Mouse (Mus musculus) forebrain, embryonic 10.5 days (tissue): ENCODE data around the gene Cdh6. TPM values are rescaled to one million over a fixed set of nuclear protein-coding genes. Genes with fewer than 3 reads are reported as not detected.
A peak's percentile ranks its signal among the peaks of the same experiment; 100 is the strongest.

ENCODE experiments used
- DNase-seq: peaks from one replicate; pipeline ENCODE4 v3.0.0-alpha.2; 2017; ENCODE audit warnings: low spot score; ENCODE audit errors: extremely low spot score
- H3K27ac ChIP-seq: fragments of 300-500 bp; sonication (generic); 2 replicates; pipeline ENCODE4 v1.5.1; 2016; ENCODE audit warnings: mild to moderate bottlenecking
- H3K27me3 ChIP-seq: fragments of 300-500 bp; sonication (generic); 2 replicates; pipeline ENCODE4 v1.6.1; 2016; ENCODE audit warnings: mild to moderate bottlenecking; ENCODE audit not compliant: poor library complexity, severe bottlenecking
- H3K36me3 ChIP-seq: fragments of 300-500 bp; sonication (generic); replicated peaks from 2 replicates; pipeline ENCODE4 v1.6.1; 2016; ENCODE audit warnings: mild to moderate bottlenecking, moderate library complexity
- H3K4me1 ChIP-seq: fragments of 300-500 bp; sonication (generic); 2 replicates; pipeline ENCODE4 v1.6.1; 2016
- H3K4me3 ChIP-seq: fragments of 300-500 bp; sonication (generic); 2 replicates; pipeline ENCODE4 v1.5.1; 2016; ENCODE audit warnings: mild to moderate bottlenecking, moderate library complexity
- H3K9me3 ChIP-seq: fragments of 300-500 bp; sonication (generic); 2 replicates; pipeline ENCODE4 v1.6.1; 2016; ENCODE audit warnings: mild to moderate bottlenecking, moderate library complexity
- WGBS: fragments of 180-500 bp; shearing (Covaris S2); methylation state at CpG from one replicate; pipeline ENCODE4 v1.1.7; 2016; 5-methylcytosine and 5-hydroxymethylcytosine counted together
- polyA plus RNA-seq: library from polyadenylated mRNA; unstranded; fragments of >200 nt; fragmentation: Nextera tagmentation; extraction: Ambion mirVana; gene quantifications from 2 replicates; pipeline ENCODE4 v1.2.1, GENCODE M21; 2016

Gene Cdh6
- polyA plus RNA-seq, 1 experiment from 2014 or later, result 13.6 TPM

GRCm38 (mm10) chr15:13181430-13181829 is 8.0 kb upstream of the Cdh6 start:
- H3K4me1 ChIP-seq, result no peaks in the 10 kb centered on the region
- peaks cover 16% of the 10 kb centered on the region for H3K27me3 ChIP-seq
- H3K36me3 ChIP-seq, result no peaks in the 10 kb centered on the region
- no peak for DNase-seq
- no peak overlapping the region for H3K4me3 ChIP-seq
- H3K9me3 ChIP-seq, result no peaks in the 10 kb centered on the region
- WGBS, result 81% methylated on average over 8 of the region's 8 CpGs
- H3K27ac ChIP-seq, result no peak overlapping the region

GRCm38 (mm10) chr15:13181014-13181413 is 7.5 kb upstream of the Cdh6 start:
- Histone ChIP-seq H3K9me3 (no peaks in the 10 kb centered on the region), H3K27me3 (peaks cover 20% of the 10 kb centered on the region), H3K27ac (no peak overlapping the region), H3K36me3 (no peaks in the 10 kb centered on the region), H3K4me1 (peaks cover 2% of the 10 kb centered on the region), H3K4me3 (no peak overlapping the region)
- DNase-seq, result no peak
- 58% methylated on average over 4 of the region's 4 CpGs for WGBS

- H3K4me1 ChIP-seq, result peaks cover 36% of the 10 kb centered on the region
- peak; percentile 30 for DNase-seq
- WGBS, result 19% methylated on average over 9 of the region's 9 CpGs
- no peak overlapping the region for H3K4me3 ChIP-seq
- no peaks in the 10 kb centered on the region for H3K9me3 ChIP-seq
- peaks cover 42% of the 10 kb centered on the region for H3K27me3 ChIP-seq
- H3K27ac ChIP-seq, result 0 out of 2 replicates have a peak overlapping the region, but pooled peaks have one; percentile 48
- H3K36me3 ChIP-seq, result no peaks in the 10 kb centered on the region
Measured at GRCm38 (mm10) chr15:13175978-13176377, 2.5 kb upstream of the Cdh6 start.

DNA sequence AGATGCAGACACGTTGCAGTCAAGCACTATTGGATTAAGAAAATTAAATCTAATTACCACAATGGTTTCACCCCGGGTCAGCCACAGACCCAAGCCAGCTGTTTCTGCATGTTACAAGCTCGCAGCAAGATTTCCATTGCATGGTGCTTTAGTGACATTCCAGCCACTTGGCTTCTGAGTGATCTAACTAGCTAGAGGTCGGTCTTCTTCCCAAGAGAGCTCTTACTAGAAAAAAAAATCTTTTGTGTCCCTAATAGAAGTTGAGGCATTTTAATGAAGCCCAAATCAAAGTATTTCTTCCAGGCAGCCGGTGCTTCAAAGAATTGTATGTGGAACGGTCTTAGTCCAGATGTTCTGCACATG is 1.1 kb upstream of the Cdh6 start:
- peak overlapping the region; percentile 85 for H3K4me3 ChIP-seq
- peaks cover 41% of the 10 kb centered on the region for H3K4me1 ChIP-seq
- 8% methylated on average over 6 of the region's 6 CpGs for WGBS
- no peaks in the 10 kb centered on the region for H3K9me3 ChIP-seq
- DNase-seq, result peak; percentile 27
- H3K36me3 ChIP-seq, result no peaks in the 10 kb centered on the region
- H3K27me3 ChIP-seq, result peaks cover 44% of the 10 kb centered on the region
- H3K27ac ChIP-seq, result peak overlapping the region; percentile 94; the same call in 1 of the 2 replicates

DNA sequence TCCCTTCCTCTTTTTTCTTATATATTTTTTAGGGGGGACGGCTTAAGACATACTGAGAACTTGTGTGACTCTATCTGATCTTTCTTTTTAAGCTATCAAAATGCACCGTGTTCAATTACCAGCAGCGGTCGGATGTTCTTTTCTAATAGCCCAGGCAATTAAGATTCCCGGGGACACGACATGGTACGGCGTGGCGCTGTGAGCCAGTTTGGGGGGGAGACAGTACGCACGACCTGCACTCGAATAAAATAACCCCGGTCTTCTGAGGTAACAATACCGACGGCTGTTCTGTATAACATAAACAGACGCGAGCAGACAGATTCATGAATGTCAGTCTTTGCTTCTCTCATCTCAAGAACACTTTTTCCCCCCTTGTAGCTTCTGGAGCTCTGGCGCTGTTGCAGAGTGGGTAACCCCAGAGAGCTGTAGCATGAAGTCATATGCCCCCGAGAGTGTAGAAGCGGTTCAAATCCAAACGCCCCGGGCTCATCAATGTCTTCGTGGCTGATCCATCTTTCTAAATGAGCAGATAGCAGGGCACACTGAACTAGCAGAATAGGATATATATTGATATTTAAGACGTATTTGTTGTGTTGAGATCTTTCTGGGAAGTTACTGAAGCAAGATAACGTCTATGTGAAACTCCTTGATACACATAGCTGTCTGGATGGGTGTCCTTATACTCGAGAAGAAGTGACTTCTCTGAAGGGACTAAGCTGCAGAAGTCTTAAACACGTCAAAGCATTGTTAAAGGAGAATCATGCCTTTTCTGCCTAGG is 554 bp upstream of the Cdh6 start:
- under 1% methylated on average over 27 of the region's 27 CpGs for WGBS
- Histone ChIP-seq H3K4me1 (peaks cover 41% of the 10 kb centered on the region), H3K27ac (peak overlapping the region; percentile 94), H3K27me3 (peaks cover 44% of the 10 kb centered on the region), H3K4me3 (peak overlapping the region; percentile 85), H3K9me3 (no peaks in the 10 kb centered on the region), H3K36me3 (no peaks in the 10 kb centered on the region)
- no peak for DNase-seq

DNA sequence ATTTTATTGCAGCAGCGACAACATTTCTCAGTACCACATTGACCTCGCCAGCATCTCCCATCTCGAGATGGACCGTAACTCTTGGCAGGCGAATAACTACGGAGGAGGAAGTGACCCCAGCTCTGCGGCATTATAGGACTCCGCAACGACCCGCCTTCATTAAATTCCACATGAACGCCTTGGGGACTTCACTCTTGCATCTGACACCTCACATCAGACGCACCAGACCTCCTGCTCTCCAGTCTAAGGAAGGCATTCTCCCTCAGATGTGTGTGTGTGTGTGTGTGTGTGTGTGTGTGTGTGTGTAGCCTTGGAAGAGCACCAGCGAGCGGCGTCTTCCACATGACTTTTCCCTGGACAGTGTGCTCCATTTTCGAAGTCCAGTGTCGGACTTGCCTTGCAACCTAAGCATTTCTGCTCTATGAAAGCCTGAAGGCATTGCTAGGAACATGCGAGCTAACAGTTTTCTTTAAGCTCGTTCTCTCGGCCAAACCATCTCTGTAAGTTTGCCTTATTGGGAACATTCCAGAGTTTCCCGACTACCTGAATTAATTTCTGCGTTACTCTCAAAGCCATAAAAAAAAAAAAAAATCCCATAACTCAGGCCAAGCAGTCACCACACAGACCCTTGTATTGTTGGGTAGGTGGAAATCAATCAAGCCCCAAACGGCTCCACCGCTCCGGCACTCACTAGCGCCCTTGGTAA is 957 bp downstream of the Cdh6 start:
- under 1% methylated on average over 26 of the region's 26 CpGs for WGBS
- Histone ChIP-seq H3K36me3 (peaks cover 3% of the 10 kb centered on the region; the same call in 1 of the 2 replicates), H3K4me3 (peak overlapping the region; percentile 85), H3K9me3 (no peaks in the 10 kb centered on the region), H3K27ac (peak overlapping the region; percentile 94), H3K27me3 (peaks cover 37% of the 10 kb centered on the region), H3K4me1 (peaks cover 41% of the 10 kb centered on the region)
- DNase-seq, result peak; percentile 51

DNA sequence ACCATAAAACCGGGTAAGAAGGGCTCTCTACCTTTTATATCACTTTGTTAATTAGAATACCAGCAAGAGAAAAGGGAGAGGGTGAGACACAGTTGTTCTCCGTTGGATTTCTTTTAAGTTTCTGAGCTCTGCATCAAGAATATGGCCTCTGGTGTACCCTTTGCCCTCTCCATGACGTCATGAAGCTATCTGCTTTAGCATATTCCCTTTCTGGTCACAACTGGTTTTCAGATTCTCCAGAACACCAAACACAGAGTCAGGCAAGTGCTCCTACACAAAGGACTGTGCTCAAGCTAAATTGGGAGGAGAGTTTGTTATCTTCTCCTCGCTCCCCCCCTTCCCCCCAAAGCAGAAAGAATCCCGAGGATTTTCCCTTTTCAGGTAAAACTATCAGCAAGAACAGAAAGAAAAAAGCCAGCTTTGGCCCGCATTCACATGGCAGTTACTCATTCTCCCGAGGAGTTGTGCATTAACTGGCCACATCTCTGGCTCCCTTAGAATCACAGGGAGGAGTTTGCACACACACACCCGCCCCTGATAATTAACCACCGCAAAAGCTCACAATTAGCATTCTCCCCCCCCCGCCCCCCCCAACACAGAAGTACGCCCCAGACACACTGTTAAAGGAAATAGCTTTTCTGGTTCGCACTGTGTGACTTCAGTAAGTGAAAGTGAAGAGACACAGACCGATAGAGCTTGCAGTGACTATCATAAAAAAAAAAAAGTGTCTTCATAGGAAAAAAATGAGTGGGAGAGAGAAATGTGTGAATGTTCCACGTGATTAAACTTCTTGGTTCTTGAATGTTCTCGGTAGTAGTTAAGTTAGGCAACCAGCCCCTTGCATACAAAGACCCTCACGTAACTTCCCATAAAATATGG is 1.8 kb downstream of the Cdh6 start:
- Histone ChIP-seq H3K9me3 (no peaks in the 10 kb centered on the region), H3K27ac (peak overlapping the region; percentile 94), H3K4me3 (peak overlapping the region; percentile 85), H3K27me3 (peaks cover 32% of the 10 kb centered on the region), H3K4me1 (peaks cover 41% of the 10 kb centered on the region), H3K36me3 (peaks cover 3% of the 10 kb centered on the region; the same call in 1 of the 2 replicates)
- 4% methylated on average over 16 of the region's 16 CpGs for WGBS
- DNase-seq, result peak; percentile 24

DNA sequence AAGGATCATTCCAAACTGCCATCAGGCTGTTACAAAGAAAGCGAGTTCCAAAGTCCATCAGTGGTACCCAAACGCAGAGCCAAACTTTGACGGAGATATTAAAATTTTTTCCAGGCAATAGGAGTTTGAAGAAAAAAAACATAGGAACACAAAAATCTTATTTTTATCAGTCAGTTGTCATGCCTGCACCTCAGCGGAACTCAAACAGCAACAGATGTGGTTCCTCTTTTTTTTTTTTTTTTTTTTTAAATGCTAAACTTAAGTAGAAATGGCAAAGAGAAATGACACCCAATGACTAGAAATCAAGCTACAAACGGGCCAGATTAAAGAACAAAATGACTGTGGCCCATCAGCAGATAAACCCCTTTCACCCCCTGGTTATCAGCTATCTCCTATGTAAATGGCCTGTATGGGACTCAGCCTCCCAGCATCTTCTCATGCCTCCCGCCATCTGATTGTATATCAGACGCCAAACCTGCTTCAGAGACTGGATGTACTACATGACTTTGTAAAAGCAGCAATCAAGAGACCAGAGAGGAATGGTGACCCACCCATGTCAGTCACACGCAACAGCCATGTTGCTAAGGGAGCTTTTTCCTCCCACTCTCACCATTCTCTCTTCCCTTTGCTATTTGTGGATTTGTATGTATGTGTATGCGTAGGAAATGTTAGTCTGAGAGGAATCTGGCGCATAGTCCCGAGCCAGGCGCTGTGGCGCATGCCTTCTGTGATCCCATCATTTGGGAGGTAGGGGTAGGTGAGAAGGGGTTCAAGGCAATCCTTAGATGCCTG is 8.2 kb downstream of the Cdh6 start:
- H3K9me3 ChIP-seq, result no peaks in the 10 kb centered on the region
- no peak overlapping the region for H3K4me3 ChIP-seq
- no peak for DNase-seq
- WGBS, result 91% methylated on average over 13 of the region's 13 CpGs
- H3K4me1 ChIP-seq, result no peaks in the 10 kb centered on the region; the same call in 1 of the 2 replicates
- no peak overlapping the region for H3K27ac ChIP-seq
- no peaks in the 10 kb centered on the region for H3K27me3 ChIP-seq
- H3K36me3 ChIP-seq, result peaks cover 3% of the 10 kb centered on the region; the same call in 1 of the 2 replicates

- no peak for DNase-seq
- Histone ChIP-seq H3K27ac (no peak overlapping the region), H3K36me3 (peaks cover 20% of the 10 kb centered on the region), H3K4me3 (no peak overlapping the region), H3K9me3 (no peaks in the 10 kb centered on the region), H3K4me1 (peaks cover 3% of the 10 kb centered on the region; the same call in 1 of the 2 replicates), H3K27me3 (no peaks in the 10 kb centered on the region)
- WGBS, result 95% methylated on average over 5 of the region's 5 CpGs
Measured at GRCm38 (mm10) chr15:13155820-13156219, 17.7 kb downstream of the Cdh6 start.

GRCm38 (mm10) chr15:13155418-13155817 is 18.1 kb downstream of the Cdh6 start:
- Histone ChIP-seq H3K36me3 (peaks cover 22% of the 10 kb centered on the region), H3K27me3 (no peaks in the 10 kb centered on the region)
- WGBS, result 87% methylated on average over 6 of the region's 6 CpGs

GRCm38 (mm10) chr15:13141983-13142382 is 31.5 kb downstream of the Cdh6 start:
- no peak overlapping the region for H3K27ac ChIP-seq
- DNase-seq, result no peak
- 0 out of 2 replicates have a peak, but pooled peaks cover 5% of the 10 kb centered on the region for H3K9me3 ChIP-seq
- no peaks in the 10 kb centered on the region for H3K27me3 ChIP-seq
- H3K4me3 ChIP-seq, result no peak overlapping the region
- 84% methylated on average over 4 of the region's 4 CpGs for WGBS
- H3K36me3 ChIP-seq, result peaks cover 25% of the 10 kb centered on the region
- peaks cover 7% of the 10 kb centered on the region for H3K4me1 ChIP-seq

More at GRCm38 (mm10) chr15:13155418-13155817, 18.1 kb downstream of the Cdh6 start:
- Histone ChIP-seq H3K4me3 (no peak overlapping the region), H3K9me3 (no peaks in the 10 kb centered on the region), H3K27ac (no peak overlapping the region), H3K4me1 (peaks cover 3% of the 10 kb centered on the region; the same call in 1 of the 2 replicates)
- no peak for DNase-seq

- WGBS, result 89% methylated on average over 5 of the region's 5 CpGs
- 0 out of 2 replicates have a peak, but pooled peaks cover under 1% of the 10 kb centered on the region for H3K9me3 ChIP-seq
- peaks cover 20% of the 10 kb centered on the region for H3K4me1 ChIP-seq
- H3K27me3 ChIP-seq, result no peaks in the 10 kb centered on the region
- no peak for DNase-seq
- peaks cover 12% of the 10 kb centered on the region for H3K36me3 ChIP-seq
- no peak overlapping the region for H3K4me3 ChIP-seq
- H3K27ac ChIP-seq, result no peak overlapping the region
Measured at GRCm38 (mm10) chr15:13139662-13140061, 33.8 kb downstream of the Cdh6 start.
